Mouse (Mus musculus): ENCODE results near the gene Ripply2. TPM values are rescaled to one million over a fixed set of nuclear protein-coding genes. Genes with fewer than 3 reads are reported as not detected.
A peak's percentile ranks its signal among the peaks of the same experiment; 100 is the strongest.

The Ripply2 gene
- polyA plus RNA-seq, 1 experiment, result not detected

DNA sequence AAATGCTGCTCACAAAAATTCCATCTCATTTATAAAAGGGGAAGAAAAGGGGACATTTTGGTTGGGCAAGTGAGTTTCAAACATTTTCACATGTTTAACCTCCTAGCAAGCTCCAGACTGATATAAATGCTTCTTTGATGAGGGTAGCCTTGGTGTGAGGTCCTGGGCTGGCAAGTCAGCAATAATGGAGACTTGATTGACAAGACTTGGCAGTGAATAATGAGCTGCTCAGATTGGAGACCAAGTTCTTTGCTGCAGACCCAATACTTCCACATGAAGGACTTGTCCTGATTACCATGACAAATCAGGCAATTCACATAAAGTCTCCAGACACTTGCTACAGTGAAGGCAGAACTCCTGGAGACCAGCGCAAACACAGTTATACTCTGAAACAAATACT is 6.4 kb upstream of the Ripply2 start:
- no peak for TF ChIP-seq TAL1 (IDR thresholded peaks at IDR 0.05; ENCODE audit: low read length)
- TF ChIP-seq GATA1 (IDR thresholded peaks at IDR 0.05; ENCODE audit: low read length), result no peak
- no peaks in the 10 kb centered on the region for H3K9me3 ChIP-seq (ENCODE audit: control insufficient read depth, low read length)
- H3K4me1 ChIP-seq (ENCODE audit: control insufficient read depth), result no peaks in the 10 kb centered on the region
- H3K36me3 ChIP-seq (ENCODE audit: control insufficient read depth), result no peaks in the 10 kb centered on the region
- H3K4me3 ChIP-seq (replicated peaks), result no peak overlapping the region
- H3K27me3 ChIP-seq (ENCODE audit: control insufficient read depth), result peaks cover 10% of the 10 kb centered on the region

DNA sequence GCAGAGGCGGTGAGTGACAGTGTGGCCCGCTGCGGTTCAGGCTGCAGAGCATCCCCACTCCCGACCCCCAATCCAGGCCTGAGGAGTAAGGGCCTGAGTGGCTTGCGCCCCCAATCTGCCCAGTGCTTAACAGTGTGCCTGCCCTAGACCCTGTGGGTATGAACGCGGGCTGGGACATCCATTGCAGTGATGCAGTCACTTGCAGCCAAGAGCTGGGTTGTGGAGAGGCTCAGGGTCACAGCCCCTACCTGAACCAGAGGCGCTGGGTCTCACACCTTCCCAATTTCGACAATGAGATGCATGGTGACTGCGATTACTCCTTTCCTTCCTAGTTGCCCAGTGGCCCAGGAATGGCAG is 579 bp downstream of the Ripply2 start:
- Histone ChIP-seq H3K36me3 (ENCODE audit: control insufficient read depth) (no peaks in the 10 kb centered on the region), H3K4me1 (ENCODE audit: control insufficient read depth) (peaks cover 4% of the 10 kb centered on the region), H3K27me3 (ENCODE audit: control insufficient read depth) (peaks cover 53% of the 10 kb centered on the region), H3K4me3 (replicated peaks) (no peak overlapping the region), H3K9me3 (ENCODE audit: control insufficient read depth, low read length) (peaks cover 6% of the 10 kb centered on the region; the same call in 1 of the 2 replicates)
- no peak for TF ChIP-seq TAL1 (IDR thresholded peaks at IDR 0.05; ENCODE audit: low read length)
- no peak for TF ChIP-seq GATA1 (IDR thresholded peaks at IDR 0.05; ENCODE audit: low read length)

DNA sequence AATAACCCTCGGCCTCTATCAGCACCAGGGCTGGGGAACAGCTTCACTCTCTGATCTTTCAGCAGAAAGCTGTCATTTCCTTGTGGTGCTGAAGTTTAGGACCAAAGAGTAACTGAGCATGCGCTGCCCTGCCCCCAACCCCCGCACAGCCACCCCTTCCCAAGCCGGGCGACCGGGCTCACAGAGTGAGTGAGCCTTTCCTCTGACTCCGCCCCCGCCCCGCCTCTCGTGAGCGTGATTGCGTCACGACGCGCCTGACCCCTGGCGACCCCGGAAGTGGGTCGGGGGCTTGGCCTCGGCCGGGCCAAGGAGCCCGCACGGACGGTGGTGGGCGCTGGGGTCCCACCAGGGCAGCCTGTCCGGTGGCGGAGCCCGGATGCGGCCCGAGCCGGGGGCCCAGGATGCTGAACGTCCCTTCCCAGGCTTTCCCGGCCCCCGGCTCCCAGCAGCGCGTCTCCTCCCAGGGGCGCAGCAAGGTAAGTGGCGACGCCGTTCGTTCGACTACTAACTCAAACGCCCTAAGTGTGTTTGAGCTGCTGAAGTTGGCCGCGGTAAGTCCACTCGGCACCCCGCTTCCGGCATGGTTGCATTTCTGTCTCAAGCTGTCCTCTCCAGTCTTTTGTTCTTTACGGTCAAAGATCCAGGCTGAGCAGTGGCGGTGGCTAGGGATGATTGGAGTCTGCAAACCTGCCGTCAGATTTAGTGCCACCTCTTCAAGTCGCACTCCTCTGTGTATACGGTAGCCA is 6.6 kb downstream of the Ripply2 start, which contains the start of gene Cyb5r4:
Gene Cyb5r4, plus strand, starts transcription at position 237 of the 746 bp plus-strand sequence.
- peak within 1 kb of the TSS; percentile 91 for H3K4me3 ChIP-seq (replicated peaks)

DNA sequence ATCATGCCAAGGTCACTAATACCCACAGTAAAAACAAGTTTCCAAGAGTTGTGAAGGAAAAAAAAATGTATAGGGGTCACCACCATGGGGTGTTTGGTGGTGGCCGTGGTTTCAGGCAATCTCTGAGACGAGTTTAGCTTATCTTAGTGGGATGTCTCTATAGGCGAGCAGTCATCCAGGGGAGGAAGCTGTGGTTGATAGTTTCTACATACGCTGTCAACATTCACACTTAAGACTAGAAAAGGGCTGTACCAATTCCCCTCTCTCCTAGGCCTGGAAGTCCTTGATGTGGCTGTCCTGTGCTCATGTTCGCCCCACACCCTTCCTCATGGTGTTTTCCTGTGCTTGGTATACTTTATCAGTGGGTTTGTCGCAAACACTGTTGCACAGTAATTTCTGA is 10.4 kb downstream of the Ripply2 start:
- Histone ChIP-seq H3K9me3 (ENCODE audit: control insufficient read depth, low read length) (no peaks in the 10 kb centered on the region), H3K4me1 (ENCODE audit: control insufficient read depth) (peaks cover 20% of the 10 kb centered on the region), H3K4me3 (replicated peaks) (no peak overlapping the region), H3K36me3 (ENCODE audit: control insufficient read depth) (peaks cover 4% of the 10 kb centered on the region), H3K27me3 (ENCODE audit: control insufficient read depth) (no peaks in the 10 kb centered on the region)
- no peak for TF ChIP-seq GATA1 (IDR thresholded peaks at IDR 0.05; ENCODE audit: low read length)
- TF ChIP-seq TAL1 (IDR thresholded peaks at IDR 0.05; ENCODE audit: low read length), result no peak

More for the DNA sequence above, 6.6 kb downstream of the Ripply2 start, which contains the start of gene Cyb5r4:
- Histone ChIP-seq H3K9me3 (ENCODE audit: control insufficient read depth, low read length) (no peaks in the 10 kb centered on the region), H3K36me3 (ENCODE audit: control insufficient read depth) (no peaks in the 10 kb centered on the region), H3K27me3 (ENCODE audit: control insufficient read depth) (peaks cover 13% of the 10 kb centered on the region), H3K4me1 (ENCODE audit: control insufficient read depth) (peaks cover 22% of the 10 kb centered on the region)
- TF ChIP-seq GATA1 (IDR thresholded peaks at IDR 0.05; ENCODE audit: low read length) (no peak), TAL1 (IDR thresholded peaks at IDR 0.05; ENCODE audit: low read length) (no peak)

DNA sequence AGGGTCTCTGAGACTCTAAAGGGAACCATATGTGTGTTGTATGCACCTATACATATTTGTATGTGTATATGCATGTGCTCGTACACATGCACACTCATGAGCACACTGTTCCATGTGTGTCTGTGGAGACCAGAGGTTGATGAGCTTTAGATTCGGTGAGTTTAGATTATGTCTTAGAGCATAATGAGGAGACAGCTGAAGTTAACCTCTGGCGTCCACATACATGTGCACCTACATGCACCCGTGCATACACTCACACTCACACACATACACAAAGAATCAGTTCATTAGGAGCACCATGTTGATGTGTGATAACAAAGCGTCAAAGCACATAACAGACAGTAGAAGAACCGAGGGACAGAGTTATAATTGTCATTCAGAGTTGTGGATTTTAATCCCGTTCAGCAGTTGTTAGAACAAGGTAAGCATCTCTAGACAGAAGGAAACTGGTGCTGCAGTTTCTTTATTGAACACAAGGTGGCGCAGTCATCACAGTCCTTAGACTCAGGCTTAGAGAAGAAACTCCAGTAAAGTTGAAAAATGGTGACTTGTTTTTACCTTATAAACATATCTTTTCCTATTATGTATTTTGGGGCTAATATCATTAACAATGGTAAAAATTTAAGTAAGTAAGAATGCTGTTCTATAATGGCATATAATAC is 12.2 kb downstream of the Ripply2 start:
- H3K4me1 ChIP-seq (ENCODE audit: control insufficient read depth), result peaks cover 7% of the 10 kb centered on the region
- no peak overlapping the region for H3K4me3 ChIP-seq (replicated peaks)
- H3K9me3 ChIP-seq (ENCODE audit: control insufficient read depth, low read length), result no peaks in the 10 kb centered on the region
- no peaks in the 10 kb centered on the region for H3K27me3 ChIP-seq (ENCODE audit: control insufficient read depth)
- TF ChIP-seq TAL1 (IDR thresholded peaks at IDR 0.05; ENCODE audit: low read length), result no peak
- no peak for TF ChIP-seq GATA1 (IDR thresholded peaks at IDR 0.05; ENCODE audit: low read length)
- H3K36me3 ChIP-seq (ENCODE audit: control insufficient read depth), result peaks cover 8% of the 10 kb centered on the region

DNA sequence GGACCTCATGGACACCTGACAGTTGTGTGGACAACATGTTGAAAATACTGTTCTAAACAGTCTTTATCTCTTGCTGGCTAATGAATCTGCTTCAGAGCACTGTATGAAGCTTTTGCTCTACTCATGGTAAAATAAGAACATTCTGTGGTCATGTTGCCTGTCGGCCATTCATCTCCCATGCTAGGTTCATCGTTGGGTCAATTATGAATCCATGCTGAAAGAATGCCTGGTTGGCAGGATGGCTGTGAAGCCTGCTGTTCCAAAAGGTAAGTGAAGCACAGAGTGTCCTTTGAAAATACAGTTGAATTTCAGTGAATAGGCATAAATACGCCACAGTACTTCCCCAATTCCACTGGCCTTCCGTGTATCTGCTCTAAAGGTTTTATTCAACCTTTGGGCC is 16.9 kb downstream of the Ripply2 start:
- H3K9me3 ChIP-seq (ENCODE audit: control insufficient read depth, low read length), result no peaks in the 10 kb centered on the region
- H3K27me3 ChIP-seq (ENCODE audit: control insufficient read depth), result no peaks in the 10 kb centered on the region
- H3K4me3 ChIP-seq (replicated peaks), result no peak overlapping the region
- TF ChIP-seq GATA1 (IDR thresholded peaks at IDR 0.05; ENCODE audit: low read length) (no peak), TAL1 (IDR thresholded peaks at IDR 0.05; ENCODE audit: low read length) (no peak)
- H3K36me3 ChIP-seq (ENCODE audit: control insufficient read depth), result peaks cover 19% of the 10 kb centered on the region
- H3K4me1 ChIP-seq (ENCODE audit: control insufficient read depth), result no peaks in the 10 kb centered on the region

DNA sequence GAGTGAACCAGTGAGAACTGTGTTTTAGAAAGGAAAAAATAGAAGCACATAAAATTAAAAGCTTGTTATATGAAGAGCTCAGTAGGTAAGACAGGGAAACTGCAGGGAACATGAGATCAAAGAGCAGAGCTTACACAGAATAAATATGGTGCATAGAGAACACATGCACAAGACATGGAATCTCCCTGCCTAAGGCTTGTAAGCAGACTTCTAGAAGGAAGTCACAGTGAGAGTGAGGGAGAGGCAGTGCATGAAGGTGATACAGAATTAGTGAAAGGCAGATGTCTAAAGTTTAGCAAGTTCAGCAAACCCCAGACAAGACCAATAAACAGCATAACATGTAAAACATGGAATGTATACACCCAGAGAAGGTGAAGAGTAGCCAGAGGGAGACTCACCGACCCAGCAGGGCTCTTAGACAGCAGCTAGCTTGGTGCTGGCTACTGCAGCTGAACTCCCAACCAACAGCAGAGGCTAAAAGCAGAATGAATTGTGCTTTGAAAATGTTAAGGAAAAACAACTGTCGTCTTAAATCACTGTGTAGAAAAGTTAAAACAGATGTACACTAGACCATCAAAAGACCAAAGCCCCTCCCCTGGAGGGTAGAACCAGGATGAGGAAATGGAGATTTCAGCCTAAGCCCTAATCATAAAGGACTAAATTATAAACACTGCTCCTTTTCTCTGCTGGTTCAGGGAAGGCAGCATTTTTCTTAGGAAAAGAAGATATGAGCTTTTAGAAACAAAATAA is 19.7 kb downstream of the Ripply2 start:
- H3K36me3 ChIP-seq (ENCODE audit: control insufficient read depth), result peaks cover 14% of the 10 kb centered on the region

DNA sequence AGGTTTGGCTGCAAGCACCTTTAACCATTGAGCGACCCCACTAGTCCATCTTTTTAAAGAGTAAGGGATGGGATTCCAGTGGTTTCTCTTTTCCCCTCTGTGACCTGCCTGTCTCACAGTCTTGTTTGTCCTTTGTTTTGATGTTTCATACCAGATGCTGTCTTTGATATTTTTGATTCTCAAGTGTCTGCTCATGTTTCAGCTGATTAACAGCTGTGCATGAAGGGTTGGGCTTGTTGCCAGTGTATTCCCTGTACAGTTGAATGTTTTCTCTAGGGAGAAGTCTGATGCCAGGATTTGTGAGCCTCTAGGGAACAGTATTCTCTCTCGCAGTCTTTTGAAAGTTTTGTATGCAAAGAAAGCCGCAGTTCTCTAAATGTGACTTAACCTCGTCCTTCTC is 34.1 kb downstream of the Ripply2 start:
- H3K27me3 ChIP-seq (ENCODE audit: control insufficient read depth), result no peaks in the 10 kb centered on the region
- no peaks in the 10 kb centered on the region for H3K9me3 ChIP-seq (ENCODE audit: control insufficient read depth, low read length)
- H3K36me3 ChIP-seq (ENCODE audit: control insufficient read depth), result peaks cover 10% of the 10 kb centered on the region
- H3K4me3 ChIP-seq (replicated peaks), result no peak overlapping the region
- TF ChIP-seq TAL1 (IDR thresholded peaks at IDR 0.05; ENCODE audit: low read length) (no peak), GATA1 (IDR thresholded peaks at IDR 0.05; ENCODE audit: low read length) (no peak)
- H3K4me1 ChIP-seq (ENCODE audit: control insufficient read depth), result no peaks in the 10 kb centered on the region

More for the DNA sequence above, 19.7 kb downstream of the Ripply2 start:
- Histone ChIP-seq H3K4me3 (replicated peaks) (no peak overlapping the region), H3K4me1 (ENCODE audit: control insufficient read depth) (no peaks in the 10 kb centered on the region), H3K27me3 (ENCODE audit: control insufficient read depth) (no peaks in the 10 kb centered on the region), H3K9me3 (ENCODE audit: control insufficient read depth, low read length) (no peaks in the 10 kb centered on the region)
- TF ChIP-seq GATA1 (IDR thresholded peaks at IDR 0.05; ENCODE audit: low read length), result no peak
- no peak for TF ChIP-seq TAL1 (IDR thresholded peaks at IDR 0.05; ENCODE audit: low read length)
